Mouse (Mus musculus): ENCODE measurements around the gene Asic2. TPM values are rescaled to one million over a fixed set of nuclear protein-coding genes. Genes with fewer than 3 reads are reported as not detected.

Gene Asic2
- total RNA-seq, 4 experiments from 2014 or later = 60.0 to 62.0 (median 60.9) TPM

DNA sequence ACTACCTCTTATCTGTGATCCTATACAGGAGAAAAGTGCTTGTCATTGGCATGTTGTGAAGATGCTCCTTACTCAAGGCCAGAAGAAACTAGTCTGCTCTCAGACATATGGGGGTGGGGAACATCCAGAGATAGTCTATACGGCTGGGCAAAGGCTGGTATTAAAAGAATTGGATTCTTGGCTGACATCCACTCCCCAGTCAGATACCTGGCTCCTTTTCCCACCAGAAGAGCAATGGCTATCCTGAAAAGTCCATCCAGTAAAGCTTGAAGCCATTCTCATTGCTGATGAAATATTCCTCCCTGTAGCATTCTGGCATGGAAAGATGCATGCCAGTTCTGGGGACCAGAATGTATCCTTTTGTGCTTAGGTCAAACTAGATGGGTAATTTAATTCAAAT is 218.2 kb downstream of the Asic2 start:
- no peak for DNase-seq (ENCODE audit: low spot score in 2 of 2)

DNA sequence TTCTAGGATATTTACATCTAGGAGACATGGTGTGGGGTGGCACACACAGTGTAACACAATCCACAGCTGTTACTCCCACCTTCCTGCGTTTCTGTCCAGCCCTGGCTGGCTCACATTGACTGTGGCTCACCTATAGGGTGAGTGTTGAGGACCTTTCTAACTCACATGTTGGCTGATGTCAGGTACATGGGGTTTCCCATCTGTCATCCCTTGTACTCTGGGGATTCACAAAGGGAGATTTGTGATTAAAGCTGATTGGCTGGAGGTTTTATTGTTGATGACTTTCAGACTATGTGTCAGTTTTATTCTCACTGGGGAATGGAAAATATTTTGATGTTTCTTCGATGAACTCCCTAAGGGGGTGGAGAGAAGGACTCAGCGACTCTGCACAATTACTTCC is 229.3 kb downstream of the Asic2 start:
- DNase-seq (ENCODE audit: low spot score in 2 of 2) = no peak

DNA sequence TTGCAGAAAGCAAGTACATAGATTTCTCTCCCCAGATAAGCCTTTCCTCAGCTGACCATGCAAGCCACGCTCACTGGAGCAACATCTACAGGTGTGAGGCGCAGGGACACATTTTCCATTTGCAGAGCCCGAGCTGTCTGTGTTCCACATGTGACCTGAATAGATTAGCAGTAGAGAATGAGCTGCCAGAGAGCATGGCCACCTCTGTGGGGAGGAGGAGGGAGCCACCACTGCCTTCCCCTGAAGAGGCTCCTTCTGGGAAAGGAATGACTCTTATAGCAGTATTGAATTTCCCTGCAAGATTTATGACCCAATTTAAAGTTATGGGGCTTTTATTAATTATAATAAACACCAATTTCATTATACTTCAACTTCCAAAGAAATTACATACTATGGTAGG is 230.5 kb downstream of the Asic2 start:
- DNase-seq (ENCODE audit: low spot score in 2 of 2) = no peak

DNA sequence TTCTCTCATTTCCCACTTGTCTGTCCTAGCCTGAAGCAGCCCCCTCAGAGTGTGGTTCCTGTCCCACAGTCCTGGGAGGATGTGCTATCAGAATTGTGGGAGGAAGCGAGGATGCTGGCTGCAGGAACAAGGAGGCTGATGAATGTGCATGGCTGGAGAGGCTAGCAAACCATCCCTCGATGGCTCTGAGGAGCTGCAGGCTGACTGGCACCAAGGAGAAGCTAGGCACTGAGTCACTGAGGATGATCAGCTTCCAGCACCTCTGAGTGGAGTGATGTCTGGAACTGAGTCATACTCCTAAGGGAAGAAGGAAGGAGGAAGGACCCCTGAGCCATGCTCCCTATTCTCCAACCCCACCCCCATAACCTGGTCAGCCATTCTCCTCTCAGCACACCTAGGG is 246.2 kb downstream of the Asic2 start:
- peak in 1 of 2 experiments; percentile 17 for DNase-seq (ENCODE audit: low spot score in 2 of 2)

DNA sequence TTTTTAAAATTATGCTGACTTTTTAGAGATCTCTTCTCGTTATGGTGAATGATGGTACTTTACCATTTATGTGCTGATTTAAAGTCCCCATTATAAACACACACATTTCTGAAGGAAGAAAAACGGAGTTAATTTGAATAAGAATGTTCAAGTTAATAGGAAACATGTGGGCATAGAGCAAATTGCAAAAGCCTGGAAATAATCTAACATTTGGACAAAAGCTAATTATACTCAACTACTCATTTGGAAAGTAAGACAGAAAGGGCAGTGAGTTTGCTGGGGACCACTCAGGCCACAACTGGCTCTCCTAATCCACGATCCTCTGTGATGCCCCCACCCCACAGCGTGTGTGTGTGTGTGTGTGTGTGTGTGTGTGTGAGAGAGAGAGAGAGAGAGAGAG is 253.5 kb downstream of the Asic2 start:
- DNase-seq (ENCODE audit: low spot score in 2 of 2) = no peak

DNA sequence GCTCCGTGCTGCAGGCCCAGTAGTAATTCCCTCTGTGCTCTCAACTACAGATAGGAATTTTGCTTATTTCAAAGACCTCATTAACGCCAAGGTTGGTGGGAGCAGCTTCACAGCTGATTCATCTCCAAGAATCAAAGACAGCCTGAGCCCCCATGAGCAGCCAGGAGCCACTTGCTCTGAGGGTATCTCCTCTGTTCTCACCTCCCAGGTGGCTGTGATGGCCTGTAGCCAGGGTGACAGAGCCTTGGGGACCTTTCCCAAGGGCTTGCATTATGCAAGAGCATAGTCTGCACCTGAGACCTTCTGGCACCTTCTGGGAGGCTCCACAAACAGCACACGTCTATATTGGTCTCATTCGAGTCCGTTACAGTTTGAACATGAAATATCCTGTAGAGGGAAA is 261.3 kb downstream of the Asic2 start:
- DNase-seq (ENCODE audit: low spot score in 2 of 2) = no peak

DNA sequence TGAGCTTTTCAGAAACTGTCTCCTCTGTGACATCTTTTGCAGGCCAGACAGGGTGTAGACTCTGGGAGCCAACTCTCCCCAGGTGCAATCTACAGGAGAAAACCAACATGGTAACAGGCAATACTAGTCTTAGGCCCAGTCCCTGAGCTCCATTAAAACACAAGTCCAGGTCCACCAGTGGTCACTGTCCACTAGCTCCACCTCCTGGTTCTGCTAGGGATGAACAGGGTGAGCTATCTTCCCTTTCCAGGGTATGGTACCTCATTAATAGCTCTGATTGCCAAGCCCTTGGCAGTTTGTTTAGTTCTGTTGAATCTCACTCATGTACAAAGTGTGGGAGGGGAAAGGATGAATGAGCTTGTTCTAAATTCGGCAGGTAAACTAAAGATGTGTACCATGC is 270.2 kb downstream of the Asic2 start:
- DNase-seq (ENCODE audit: low spot score in 2 of 2) = no peak

DNA sequence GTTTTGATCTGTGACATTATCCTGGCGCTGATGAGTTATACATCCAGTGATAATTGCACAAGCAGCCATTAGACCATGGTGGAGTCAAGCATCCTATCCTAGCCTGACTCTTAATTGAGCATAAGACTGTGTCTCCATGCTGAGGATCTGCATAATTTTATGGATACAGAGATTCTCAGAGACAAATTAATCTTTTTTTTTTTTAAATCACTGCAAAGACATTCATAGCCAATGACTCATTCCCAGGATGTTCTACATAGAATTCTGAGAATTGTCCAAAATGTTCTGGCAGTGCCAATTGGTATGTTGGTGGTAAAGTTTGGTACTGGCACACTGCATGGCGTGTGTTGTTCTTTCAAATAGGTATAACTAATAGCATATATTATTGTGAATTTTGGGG is 272.8 kb downstream of the Asic2 start:
- DNase-seq (ENCODE audit: low spot score in 2 of 2) = no peak

DNA sequence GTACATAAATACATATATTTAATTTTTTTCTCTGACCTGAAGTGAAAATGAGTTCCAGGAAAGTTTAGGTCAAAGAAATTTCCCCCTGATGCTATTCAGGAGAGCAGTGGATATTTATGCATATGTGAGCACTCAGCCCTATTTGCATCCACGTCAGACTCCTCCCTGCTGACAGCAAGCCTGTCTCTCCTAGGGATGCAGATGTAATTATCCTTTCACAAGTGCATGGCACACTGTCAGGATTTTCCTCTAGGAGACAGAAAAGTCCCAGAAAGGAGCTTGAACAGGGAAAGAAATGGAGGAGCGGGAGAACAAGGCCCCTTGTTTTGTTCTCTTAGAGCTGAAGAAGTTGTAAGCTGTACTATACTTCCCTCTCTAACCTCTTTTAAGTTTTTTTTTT is 287.7 kb downstream of the Asic2 start:
- DNase-seq (ENCODE audit: low spot score in 2 of 2) = no peak

DNA sequence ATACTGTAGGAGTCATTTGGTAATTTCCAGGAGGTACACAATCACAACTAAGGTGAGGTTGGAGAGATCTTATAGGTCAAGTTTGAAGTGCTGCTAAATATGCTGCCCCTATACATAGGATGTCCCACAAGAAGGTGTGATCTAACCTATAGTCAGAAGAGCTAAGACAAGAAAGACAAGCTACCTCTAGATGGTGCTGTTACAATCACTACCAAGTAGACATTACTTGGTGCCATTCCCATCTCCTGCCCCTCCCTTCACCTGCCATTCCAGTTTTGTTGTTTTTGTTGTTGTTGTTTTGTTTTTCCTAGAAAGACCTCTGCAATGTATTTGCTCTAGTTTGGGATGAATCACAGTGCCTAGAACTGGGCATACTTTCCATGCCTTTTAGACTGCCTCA is 296.5 kb downstream of the Asic2 start:
- DNase-seq (ENCODE audit: low spot score in 2 of 2) = no peak

DNA sequence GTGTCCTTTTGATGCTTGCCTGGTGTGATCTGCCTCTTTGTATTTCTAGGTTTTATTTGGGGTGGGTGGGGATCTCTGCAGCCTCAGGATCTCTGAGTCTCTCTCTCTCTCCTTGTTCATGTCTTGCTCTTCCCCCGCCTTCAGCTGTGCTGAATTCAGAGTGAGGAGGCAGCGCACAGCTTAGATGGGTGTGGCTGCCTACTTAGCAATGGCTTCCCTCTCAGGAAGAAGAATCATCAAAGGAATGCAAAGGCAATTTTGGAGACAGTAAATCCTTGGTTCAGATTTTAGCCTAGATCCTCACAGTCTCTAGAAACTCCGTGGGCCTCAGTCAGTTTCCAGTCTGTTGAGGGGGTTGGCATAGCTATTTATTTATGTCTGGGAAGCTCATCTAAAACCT is 297.8 kb downstream of the Asic2 start:
- peak in 1 of 2 experiments; percentile 71 for DNase-seq (ENCODE audit: low spot score in 2 of 2)

DNA sequence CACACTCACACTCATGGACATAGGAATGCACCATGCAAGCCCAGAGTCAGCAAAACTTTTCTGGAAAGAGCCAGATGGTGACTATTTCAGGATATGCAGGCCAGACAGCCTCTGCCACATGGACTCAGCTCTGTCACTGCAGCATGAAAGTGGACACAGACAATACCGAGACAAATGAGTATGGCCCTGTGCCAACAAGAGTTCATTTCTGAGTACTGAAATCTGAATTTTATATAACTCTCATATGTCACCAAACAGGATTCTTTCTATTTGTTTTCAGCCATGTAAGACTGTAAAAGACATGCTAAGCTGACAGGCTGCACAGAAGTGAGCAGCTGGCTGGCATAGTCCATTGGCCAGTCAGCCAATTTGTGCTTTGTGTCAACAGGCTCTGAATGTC is 309.4 kb downstream of the Asic2 start:
- peak in 1 of 2 experiments; percentile 40 for DNase-seq (ENCODE audit: low spot score in 2 of 2)

DNA sequence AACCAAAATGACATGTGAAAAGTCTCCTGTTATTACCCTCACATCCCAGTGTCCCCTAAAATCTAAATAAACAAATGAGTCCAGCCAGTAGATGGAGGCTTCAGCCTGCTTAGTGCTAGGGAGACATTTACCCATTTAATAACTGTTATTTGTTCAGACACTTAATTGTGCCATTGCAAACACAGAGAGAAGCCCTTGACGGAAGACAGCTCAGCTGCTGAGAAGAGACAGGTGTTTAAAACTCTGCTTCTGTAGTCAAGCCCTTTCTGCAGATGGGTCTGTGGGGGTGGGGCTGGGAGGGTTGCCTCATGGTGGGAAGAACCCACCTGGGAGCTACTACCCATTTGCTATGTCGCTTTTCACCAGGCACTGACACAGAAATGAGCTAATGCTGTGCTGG is 311.1 kb downstream of the Asic2 start:
- no peak for DNase-seq (ENCODE audit: low spot score in 2 of 2)

DNA sequence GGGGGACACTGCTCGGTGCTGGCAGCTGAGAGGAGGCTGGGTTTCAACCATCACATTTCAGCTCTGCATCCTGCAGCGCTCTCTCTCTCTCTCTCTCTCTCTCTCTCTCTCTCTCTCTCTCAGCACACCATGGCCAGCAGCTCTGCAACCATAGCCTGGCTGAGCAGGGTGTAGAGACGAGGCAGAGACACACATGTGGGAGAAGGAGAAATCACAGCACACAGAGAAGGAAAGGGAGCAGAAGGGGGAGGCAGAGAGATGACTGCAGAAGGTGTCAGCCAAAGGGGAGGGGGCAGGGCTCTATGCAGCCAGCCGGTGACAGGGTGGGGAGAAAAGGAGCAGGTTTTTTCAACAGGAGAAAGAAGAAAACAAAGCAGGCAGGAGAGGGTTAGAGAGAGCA is 320.4 kb downstream of the Asic2 start:
- DNase-seq (ENCODE audit: low spot score in 2 of 2) = no peak

DNA sequence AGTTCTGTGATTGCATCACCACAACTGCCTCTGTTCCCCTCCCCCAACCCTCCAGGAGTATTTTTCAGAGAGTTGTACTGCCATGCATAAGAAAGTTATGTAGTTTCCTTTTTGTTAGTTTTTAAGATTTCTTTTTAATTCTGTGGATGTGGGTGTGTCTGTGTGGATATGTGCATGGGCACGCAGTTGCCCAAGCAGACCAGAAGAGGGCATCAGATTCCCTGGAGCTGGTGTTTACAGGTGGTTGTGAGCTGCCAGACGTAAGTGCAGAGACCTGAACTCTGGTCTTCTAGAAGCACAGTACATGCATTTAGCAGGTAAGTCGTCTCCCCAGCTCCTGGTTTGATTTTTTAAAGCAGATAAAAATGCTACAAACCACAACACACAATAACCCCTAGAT is 322.7 kb downstream of the Asic2 start:
- DNase-seq (ENCODE audit: low spot score in 2 of 2) = no peak

DNA sequence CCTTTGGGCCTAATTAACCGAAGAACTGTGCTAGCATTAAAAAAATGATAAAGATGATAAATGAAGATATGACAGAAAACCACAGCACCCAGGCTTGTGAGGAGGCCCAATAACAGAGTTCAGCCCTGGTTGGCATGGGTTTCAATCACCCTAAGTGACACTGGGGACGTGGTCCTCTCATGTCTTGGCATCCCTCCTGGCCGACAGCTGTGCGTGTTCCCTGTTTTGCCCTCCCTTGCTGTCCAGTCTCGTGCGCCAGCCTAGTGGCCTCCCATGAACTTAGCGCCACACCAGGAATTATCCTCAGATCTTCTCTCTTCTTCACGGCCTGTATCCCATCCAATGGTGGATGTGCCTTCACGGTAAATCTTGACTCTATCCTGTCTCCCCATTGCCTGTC is 331.9 kb downstream of the Asic2 start:
- no peak for DNase-seq (ENCODE audit: low spot score in 2 of 2)

DNA sequence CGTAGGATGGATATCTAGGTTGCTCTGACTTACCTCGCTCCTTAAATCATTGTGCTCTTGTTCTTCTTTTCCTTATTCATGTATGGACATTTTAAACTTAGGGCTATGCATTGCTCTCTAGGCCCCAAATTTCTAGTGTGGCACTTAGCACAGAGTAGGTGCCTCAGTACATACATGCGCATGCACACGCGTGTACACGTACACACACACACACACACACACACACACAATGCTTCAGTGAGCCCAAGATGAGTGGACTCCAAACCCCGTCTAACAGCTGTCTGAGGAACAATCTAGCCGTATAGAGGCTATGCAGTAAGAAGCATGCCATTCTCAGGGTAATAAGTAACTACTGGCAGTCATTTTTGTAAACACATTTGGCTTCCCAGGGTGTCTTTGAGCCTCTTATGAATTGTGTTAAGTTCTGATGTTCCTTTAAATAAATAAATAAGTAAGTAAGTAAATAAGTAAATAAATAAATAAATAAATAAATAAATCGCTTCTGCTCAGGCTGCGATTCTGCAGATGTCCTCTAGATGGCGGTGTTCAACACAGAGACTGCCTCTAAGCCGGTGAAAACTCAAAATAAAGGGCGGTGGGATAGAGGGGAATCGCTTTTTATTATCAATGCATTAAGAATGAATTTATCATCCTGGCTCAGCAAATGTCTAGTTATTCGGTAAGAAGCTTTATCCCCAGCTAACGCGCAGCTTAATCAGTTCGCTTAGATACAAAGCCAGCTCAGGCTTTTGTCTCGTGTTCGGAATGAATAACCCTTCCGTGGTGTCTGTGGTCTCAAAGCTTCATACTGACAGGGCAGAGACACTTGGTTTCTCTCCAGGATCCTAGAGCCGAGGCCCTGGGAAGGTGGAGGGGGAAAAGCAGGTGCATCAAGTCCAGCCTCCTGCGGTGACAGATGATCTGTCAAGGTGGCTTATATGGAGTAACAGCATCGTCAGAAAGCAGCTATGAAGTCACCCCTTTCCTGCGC is 333.6 kb downstream of the Asic2 start:
- no peak for DNase-seq (ENCODE audit: low spot score in 2 of 2)

DNA sequence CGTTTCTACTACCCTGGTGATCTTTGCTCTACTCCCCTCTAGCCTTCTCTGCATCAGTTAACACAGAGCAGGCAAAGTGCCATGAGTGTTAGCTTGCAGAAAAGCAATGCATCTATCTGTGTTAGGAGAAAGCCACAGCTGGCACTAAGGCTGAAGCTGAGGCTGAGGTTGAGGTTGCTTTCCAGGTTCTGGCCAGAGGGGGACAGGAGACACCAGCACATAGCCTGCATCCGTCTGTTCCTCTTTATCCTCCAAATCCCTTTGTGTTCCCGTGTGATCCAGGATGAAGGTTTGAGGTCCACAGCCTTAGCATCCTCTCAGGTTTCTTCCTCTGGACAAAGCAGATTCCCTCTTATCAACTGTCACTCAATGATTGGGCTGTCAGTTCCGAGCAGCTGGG is 343.1 kb downstream of the Asic2 start:
- no peak for DNase-seq (ENCODE audit: low spot score in 2 of 2)

DNA sequence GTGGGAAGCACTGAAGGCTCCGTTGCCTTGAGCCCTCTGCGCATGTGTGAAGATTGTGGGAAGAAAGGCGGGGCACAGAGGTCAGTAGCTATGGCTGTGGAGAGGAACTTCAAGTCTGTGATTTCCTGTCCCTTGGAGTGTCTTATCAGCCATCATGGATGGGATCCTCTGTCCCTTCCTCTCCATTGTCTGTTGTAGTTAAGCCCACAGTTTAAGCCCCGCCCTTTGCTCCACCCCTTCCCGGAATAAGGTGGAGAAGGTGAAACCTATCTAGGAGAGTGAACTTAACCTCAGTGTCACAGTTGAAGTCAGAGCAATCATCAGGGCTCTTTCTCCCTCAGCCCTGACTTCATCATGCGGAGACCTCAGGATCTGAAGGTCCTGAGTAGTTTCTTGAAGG is 347.7 kb downstream of the Asic2 start:
- no peak for DNase-seq (ENCODE audit: low spot score in 2 of 2)

DNA sequence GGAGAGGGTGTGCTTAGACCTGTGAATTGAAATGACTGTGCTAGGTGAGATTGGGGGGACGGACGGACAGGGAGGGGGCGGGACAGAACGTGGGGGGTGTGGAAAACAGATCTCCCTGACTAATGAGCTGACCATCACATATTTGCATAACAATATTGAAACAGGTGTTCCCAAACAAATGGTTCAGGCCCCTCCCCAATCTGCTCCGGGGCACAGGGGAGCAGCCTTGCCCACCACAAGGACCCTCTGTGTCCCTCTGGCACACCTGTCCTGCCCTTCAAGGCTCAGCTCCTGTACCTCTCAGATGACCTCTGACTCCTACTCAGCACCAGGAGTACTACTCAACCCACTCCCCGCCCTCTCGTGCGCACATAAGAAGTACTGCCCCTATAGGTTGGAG is 351.8 kb downstream of the Asic2 start:
- no peak for DNase-seq (ENCODE audit: low spot score in 2 of 2)

DNA sequence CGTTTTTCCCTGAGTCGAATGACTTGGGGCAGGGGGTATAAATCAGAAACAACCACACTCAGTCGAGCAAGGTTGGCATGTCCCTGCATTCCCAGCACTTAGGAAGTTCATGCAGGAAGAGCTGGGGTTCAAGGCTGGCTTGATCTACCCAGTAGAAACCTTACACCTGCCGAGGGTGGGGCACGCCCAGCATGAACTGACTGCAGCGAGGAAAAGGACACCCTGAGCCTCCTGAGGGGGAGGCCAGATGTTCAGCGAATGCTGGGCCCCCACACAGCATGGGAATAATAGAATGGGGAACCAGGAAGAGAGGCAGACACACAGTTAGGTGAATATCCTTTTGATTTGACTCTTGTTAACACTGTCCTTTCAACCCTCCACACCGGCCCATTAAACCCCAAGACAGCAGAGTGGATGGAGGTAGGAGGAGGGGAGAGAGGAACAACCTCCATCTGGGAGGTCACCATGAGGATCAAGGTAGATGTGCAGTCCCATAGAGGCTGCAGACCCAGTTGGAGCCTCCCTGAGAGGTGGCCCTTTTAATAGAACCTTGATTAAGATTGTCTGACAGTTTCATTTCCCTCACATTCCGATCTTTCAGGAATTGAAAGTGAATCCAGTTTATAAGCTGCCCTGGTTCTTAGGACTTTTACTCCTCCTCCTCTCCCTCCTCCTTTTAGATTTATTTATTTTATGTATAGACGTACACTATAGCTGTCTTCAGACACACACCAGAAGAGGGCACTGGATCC is 354.2 kb downstream of the Asic2 start:
- no peak for DNase-seq (ENCODE audit: low spot score in 2 of 2)

DNA sequence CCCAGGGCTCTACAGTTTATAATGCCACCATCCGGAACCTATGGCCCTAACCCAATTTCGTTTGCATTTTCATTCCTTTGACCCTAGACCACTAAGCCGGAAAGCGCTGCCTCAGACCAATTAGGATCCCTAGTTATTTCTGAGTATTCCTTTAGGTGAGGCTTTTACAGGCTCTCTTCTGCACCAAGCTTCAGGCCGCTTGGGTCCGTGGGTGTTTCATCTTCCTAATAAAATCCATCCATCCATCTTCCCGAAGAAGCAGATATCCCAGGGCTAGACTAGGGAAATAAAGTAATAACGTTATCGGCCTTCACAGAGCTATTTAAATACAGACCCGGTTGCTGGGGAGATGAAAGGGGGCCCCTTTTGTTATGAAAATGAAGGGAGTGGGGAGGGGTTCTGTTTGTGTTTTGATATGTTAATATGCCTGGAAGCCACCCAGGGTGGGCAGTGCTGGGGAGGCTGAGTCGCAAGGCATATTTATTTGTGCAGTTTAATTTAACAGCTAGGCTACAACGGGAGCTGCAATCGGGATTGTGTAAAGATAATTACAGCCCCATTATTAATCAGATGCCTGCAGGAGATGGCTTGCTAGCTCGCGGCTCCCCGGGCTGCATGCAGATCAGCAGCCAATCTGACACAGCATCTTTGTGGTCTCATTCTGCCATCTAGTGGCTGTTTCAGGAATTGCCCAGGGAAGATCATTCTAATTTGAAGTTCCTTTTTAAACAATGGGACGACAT is 355.3 kb downstream of the Asic2 start:
- DNase-seq (ENCODE audit: low spot score in 2 of 2) = peak; percentile 66 to 73
